Mouse (Mus musculus) brain, adult 10 weeks (tissue): ENCODE data around the gene Tbx5. TPM values are rescaled to one million over a fixed set of nuclear protein-coding genes. Genes with fewer than 3 reads are reported as not detected.

Experiments used
- polyA plus RNA-seq: library from polyadenylated mRNA; stranded (reverse); fragments of 350-450 nt; fragmentation: Illumina TruSeq; extraction: RNeasy Lipid Tissue Mini Kit (QIAGEN cat#74804); gene quantifications from one replicate; pipeline ENCODE4 v1.2.3, GENCODE M21; 2015; ENCODE audit warnings: low read depth, low replicate concordance

Gene Tbx5
- not detected for polyA plus RNA-seq

GRCm38 (mm10) chr5:119832479-119832796 is at the start of gene Tbx5:
Gene Tbx5 (plus strand): TSS chr5:119832668.

Other genes starting within 250 kb of the Tbx5 start
- gene Tbx3, start 162.0 kb upstream of the Tbx5 start, polyA plus RNA-seq, result 1.5 TPM